Mouse (Mus musculus) heart, postnatal 36 days (tissue): ENCODE data around the gene Gm1993. TPM values are rescaled to one million over a fixed set of nuclear protein-coding genes. Genes with fewer than 3 reads are reported as not detected.
"Not testable (repeated sequence)": the region's sequence is repeated elsewhere in the genome, so short reads cannot be mapped to it uniquely, and the experiment has no call there.

ENCODE experiments used
- DNase-seq, 2 experiments: peaks; one replicate each; pipeline ENCODE4 v3.0.0; 2021 to 2022
- intact Hi-C: fragments of 180-260 bp; cut with DNase I; formaldehyde crosslinking; loops from one replicate; pipeline ENCODE4 v1.15.1; 2025
- total RNA-seq, 2 experiments: library from RNA; stranded (reverse); gene quantifications; 2 replicates each; pipeline ENCODE4 v1.2.3; 2021

Gm1993 gene
- total RNA-seq = not detected

DNA sequence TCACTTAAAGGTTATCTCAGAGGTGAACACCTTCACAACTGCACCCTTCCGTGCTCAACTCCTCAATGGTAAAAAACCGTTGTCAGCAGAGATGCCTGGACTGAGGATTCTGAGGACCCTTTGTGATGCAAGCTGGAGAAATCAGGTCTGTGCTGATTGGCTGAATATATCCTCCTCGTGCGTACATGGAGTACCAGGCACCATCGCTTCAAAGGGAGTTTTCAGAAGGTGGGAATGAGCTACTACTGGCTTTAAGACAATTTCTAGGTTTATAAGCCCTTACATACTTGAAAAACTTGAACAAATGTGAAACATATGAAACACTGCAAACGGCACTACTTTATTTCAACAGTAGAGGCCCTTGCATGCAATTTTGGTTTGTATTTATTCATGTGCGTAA lies at the start of gene Gm1993:
Gene Gm1993 (minus strand): TSS at position 101 of the 400 bp plus-strand sequence.
- DNase-seq, intact Hi-C loops: not testable (repeated sequence)
